Mouse (Mus musculus) myocyte (in vitro differentiated cells): ENCODE measurements at regions not wholly inside any gene's neighbourhood (a gene's known extent, or its start where the extent isn't known, plus 50 kb on each side); places are given as distances from the start of the nearest gene placed in this dataset.
A peak's percentile ranks its signal among the peaks of the same experiment; 100 is the strongest.

Source experiments
- H3K27me3 ChIP-seq: one replicate; pipeline ENCODE4 v1.6.1; 2011; ENCODE audit not compliant: control insufficient read depth, insufficient read depth, insufficient read length
- H3K36me3 ChIP-seq: one replicate; pipeline ENCODE4 v1.6.1; 2011; ENCODE audit not compliant: control insufficient read depth, insufficient read depth
- H3K4me2 ChIP-seq: one replicate; pipeline ENCODE4 v1.6.1; 2011; ENCODE audit warnings: low read depth, control low read depth
- H3K4me3 ChIP-seq: one replicate; pipeline ENCODE4 v1.5.1; 2011; ENCODE audit warnings: mild to moderate bottlenecking, control low read depth, moderate library complexity
- H3K79me2 ChIP-seq: one replicate; pipeline ENCODE4 v1.6.1; 2011; ENCODE audit not compliant: control insufficient read depth, insufficient read depth
- H3ac ChIP-seq: one replicate; pipeline ENCODE4 v1.6.1; 2011; ENCODE audit not compliant: control insufficient read depth, insufficient read length
- CEBPB ChIP-seq: IDR thresholded peaks from 2 replicates; pipeline ENCODE4 v1.6.1; 2011; ENCODE audit warnings: mild to moderate bottlenecking, moderate library complexity; ENCODE audit not compliant: poor library complexity, insufficient read depth, severe bottlenecking
- E2F4 ChIP-seq: IDR thresholded peaks from one replicate; pipeline ENCODE4 v1.6.1; 2011; ENCODE audit warnings: mild to moderate bottlenecking, control low read depth, moderate library complexity; ENCODE audit not compliant: insufficient read depth
- MAX ChIP-seq: IDR thresholded peaks from one replicate; pipeline ENCODE4 v1.6.1; 2011; ENCODE audit warnings: low read depth, mild to moderate bottlenecking, control low read depth
- MYOD1 ChIP-seq, 3 experiments: IDR thresholded peaks; one replicate each; pipeline ENCODE4 v1.6.1; 2011; ENCODE audit warnings: control low read depth in 2 of 3, low read depth in 2 of 3, mild to moderate bottlenecking in 2 of 3, moderate library complexity in 1 of 3; ENCODE audit not compliant: insufficient read length in 2 of 3, control insufficient read depth in 1 of 3
- MYOG ChIP-seq, 3 experiments: IDR thresholded peaks; one replicate each; pipeline ENCODE4 v1.6.1; 2011; ENCODE audit warnings: control low read depth in 2 of 3, low read depth in 2 of 3, mild to moderate bottlenecking in 2 of 3; ENCODE audit not compliant: insufficient read length in 2 of 3, control insufficient read depth in 1 of 3, insufficient read depth in 1 of 3
- POLR2A ChIP-seq: IDR thresholded peaks from one replicate; pipeline ENCODE4 v1.6.1; 2011; ENCODE audit warnings: low read depth, mild to moderate bottlenecking, control low read depth, moderate library complexity; ENCODE audit not compliant: insufficient read length
- POLR2AphosphoS2 ChIP-seq: IDR thresholded peaks from one replicate; pipeline ENCODE4 v1.6.1; 2011; ENCODE audit warnings: low read depth, control low read depth; ENCODE audit not compliant: insufficient read length
- REST ChIP-seq: IDR thresholded peaks from one replicate; pipeline ENCODE4 v1.6.1; 2011; ENCODE audit warnings: mild to moderate bottlenecking, control low read depth, moderate library complexity; ENCODE audit not compliant: insufficient read depth, insufficient read length
- SRF ChIP-seq: IDR thresholded peaks from one replicate; pipeline ENCODE4 v1.6.1; 2011; ENCODE audit warnings: low read depth; ENCODE audit not compliant: control insufficient read depth, insufficient read length
- TCF12 ChIP-seq: IDR thresholded peaks from one replicate; pipeline ENCODE4 v1.6.1; 2011; ENCODE audit warnings: mild to moderate bottlenecking, control low read depth; ENCODE audit not compliant: poor library complexity, insufficient read depth, severe bottlenecking
- TCF3 ChIP-seq: IDR thresholded peaks from one replicate; pipeline ENCODE4 v1.6.1; 2011; ENCODE audit warnings: low read depth, control low read depth; ENCODE audit not compliant: insufficient read length
- USF1 ChIP-seq: IDR thresholded peaks from one replicate; pipeline ENCODE4 v1.6.1; 2011; ENCODE audit warnings: low read depth, mild to moderate bottlenecking, control low read depth, moderate library complexity

DNA sequence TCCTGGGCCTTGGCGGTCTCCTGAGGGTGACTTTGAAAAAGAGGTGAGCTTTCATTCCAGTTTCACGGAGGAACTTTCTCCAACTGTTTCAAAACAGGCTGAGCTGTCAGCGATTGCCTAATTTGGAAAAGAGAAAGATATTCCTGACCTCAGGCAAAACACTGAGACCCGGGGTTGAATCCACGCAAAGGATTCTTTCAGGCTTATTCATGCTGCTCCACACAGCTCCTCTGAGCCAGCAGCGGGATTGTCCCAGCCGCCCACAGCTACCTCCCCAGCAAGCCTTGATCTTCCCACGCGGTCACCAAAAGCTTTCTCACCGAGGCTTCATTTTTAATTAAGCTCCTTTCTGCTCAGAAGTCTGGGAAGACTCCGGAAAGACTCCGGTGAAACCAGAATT is 178.0 kb upstream of the Smlr1 start:
- H3K4me3 ChIP-seq: no peak overlapping the region
- H3K36me3 ChIP-seq: no peaks in the 10 kb centered on the region
- peak; percentile 79 for TF ChIP-seq SRF
- no peak for TF ChIP-seq E2F4

DNA sequence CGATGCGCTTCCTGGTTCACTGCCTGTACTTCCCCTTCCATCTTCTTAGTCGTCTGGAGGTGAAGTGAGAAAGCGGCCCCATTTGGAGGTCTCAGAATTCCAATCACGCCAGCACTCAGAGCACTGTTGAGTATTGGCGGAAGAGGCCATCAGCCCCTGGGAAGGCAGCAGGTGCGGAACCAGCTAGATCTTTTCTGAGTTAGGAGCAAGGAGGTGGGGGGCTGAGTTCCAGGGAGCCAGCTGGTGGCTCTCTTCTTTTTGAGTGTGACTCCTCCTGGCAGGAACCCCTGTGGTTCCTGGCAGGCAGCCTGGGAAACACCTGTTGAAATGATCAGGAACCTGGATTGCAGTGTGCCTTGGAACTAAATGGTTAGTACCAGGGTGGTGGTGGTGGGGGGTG is 171.9 kb upstream of the Smlr1 start:
- Histone ChIP-seq H3K4me3 (no peak overlapping the region), H3K4me2 (no peak overlapping the region), H3K79me2 (no peaks in the 10 kb centered on the region), H3K36me3 (no peaks in the 10 kb centered on the region), H3K27me3 (no peaks in the 10 kb centered on the region), H3ac (no peak overlapping the region)
- TF ChIP-seq MYOD1 (IDR thresholded peaks at IDR 0.05; ENCODE audit: control insufficient read depth in 1 of 3, insufficient read length in 2 of 3, low read depth in 2 of 3) (peak in 2 of 3 experiments; percentile 47 to 74), TCF12 (no peak), MYOG (IDR thresholded peaks at IDR 0.05; ENCODE audit: control insufficient read depth in 1 of 3, insufficient read depth in 1 of 3, insufficient read length in 2 of 3, low read depth in 2 of 3) (peak in 1 of 3 experiments; percentile 58)

More for the DNA sequence above, 178.0 kb upstream of the Smlr1 start:
- no peak overlapping the region for H3ac ChIP-seq
- peak overlapping the region; percentile 62 for H3K4me2 ChIP-seq
- no peaks in the 10 kb centered on the region for H3K27me3 ChIP-seq
- H3K79me2 ChIP-seq: no peaks in the 10 kb centered on the region

DNA sequence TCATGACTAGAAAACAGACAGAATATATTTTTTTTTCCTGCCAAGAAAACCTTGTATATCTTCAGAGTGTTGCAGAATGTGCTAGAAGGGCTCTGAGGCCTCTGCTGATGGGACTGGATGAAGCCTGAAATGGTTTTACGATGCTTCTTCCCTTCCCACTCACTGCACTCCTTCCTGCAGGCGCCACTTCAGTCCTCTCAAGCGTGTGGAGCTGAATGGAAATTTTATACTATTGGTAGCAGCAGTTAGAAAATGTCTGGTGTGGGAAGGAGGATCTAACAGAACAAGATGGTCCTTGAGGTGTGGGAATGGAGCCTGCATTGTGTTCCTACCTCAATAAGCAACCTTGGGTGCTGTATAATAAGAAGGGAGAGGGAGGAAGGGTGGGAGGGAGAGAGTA is 166.1 kb upstream of the Smlr1 start:
- H3K4me3 ChIP-seq: no peak overlapping the region
- TF ChIP-seq CEBPB: no peak
- TF ChIP-seq USF1: no peak
- no peak for TF ChIP-seq TCF12
- no peak for TF ChIP-seq REST
- no peak for TF ChIP-seq MYOG (IDR thresholded peaks at IDR 0.05; ENCODE audit: control insufficient read depth in 1 of 3, insufficient read depth in 1 of 3, insufficient read length in 2 of 3, low read depth in 2 of 3)
- no peak for TF ChIP-seq MYOD1 (IDR thresholded peaks at IDR 0.05; ENCODE audit: control insufficient read depth in 1 of 3, insufficient read length in 2 of 3, low read depth in 2 of 3)
- TF ChIP-seq E2F4: no peak
- no peak for TF ChIP-seq SRF
- TF ChIP-seq POLR2AphosphoS2: no peak
- no peak for TF ChIP-seq TCF3
- TF ChIP-seq MAX: no peak
- TF ChIP-seq POLR2A: no peak
- no peaks in the 10 kb centered on the region for H3K79me2 ChIP-seq
- H3K36me3 ChIP-seq: no peaks in the 10 kb centered on the region
- no peak overlapping the region for H3ac ChIP-seq
- H3K27me3 ChIP-seq: no peaks in the 10 kb centered on the region
- H3K4me2 ChIP-seq: no peak overlapping the region

DNA sequence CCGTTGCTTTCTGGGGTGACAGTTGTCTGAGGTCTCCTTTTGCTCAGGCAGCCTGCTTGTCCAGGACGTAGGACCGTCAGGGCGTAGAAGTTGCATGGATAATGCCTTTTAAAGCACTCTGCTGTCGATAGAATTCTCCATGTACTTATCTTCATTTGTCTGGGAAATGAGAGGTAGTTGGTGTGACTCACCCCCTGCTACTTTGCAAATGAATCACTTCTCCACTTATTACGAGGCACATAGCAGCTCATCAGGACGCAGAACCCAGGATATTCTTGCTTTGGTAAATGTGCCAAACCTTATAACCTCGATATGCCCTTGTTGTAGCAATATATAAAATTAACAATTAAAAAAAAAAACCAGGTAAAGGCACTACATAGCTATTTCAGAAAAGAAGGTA is 159.7 kb upstream of the Smlr1 start:
- no peak overlapping the region for H3K4me3 ChIP-seq
- H3K36me3 ChIP-seq: no peaks in the 10 kb centered on the region
- H3K79me2 ChIP-seq: no peaks in the 10 kb centered on the region
- TF ChIP-seq MYOD1 (IDR thresholded peaks at IDR 0.05; ENCODE audit: control insufficient read depth in 1 of 3, insufficient read length in 2 of 3, low read depth in 2 of 3) (no peak), TCF12 (no peak), SRF (no peak), POLR2AphosphoS2 (no peak), REST (no peak), CEBPB (no peak), USF1 (no peak), POLR2A (no peak), TCF3 (no peak), E2F4 (no peak), MAX (no peak), MYOG (IDR thresholded peaks at IDR 0.05; ENCODE audit: control insufficient read depth in 1 of 3, insufficient read depth in 1 of 3, insufficient read length in 2 of 3, low read depth in 2 of 3) (no peak)
- no peak overlapping the region for H3ac ChIP-seq
- no peaks in the 10 kb centered on the region for H3K27me3 ChIP-seq
- peak overlapping the region; percentile 42 for H3K4me2 ChIP-seq

DNA sequence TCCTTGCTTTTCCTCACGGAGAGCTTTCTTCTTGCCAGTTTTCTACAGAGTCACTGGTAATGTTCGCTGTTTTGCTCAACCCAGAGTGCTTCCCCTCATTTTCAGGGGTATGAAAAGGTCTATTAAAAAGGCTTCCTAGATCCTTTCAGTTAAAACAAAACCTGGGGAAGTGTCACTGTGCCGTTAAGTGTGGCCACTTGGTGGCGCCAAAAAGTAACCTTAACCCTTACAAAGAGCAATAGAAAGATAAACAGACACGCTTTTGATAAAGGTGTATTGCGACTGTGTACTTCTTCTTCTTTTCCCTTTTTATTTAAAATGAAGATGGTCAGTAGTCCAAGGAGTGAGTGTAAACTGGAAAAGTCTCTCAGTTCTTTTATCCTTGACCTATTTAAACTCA is 145.2 kb upstream of the Smlr1 start:
- Histone ChIP-seq H3K27me3 (no peaks in the 10 kb centered on the region), H3K4me2 (no peak overlapping the region), H3K36me3 (no peaks in the 10 kb centered on the region), H3K4me3 (no peak overlapping the region), H3K79me2 (no peaks in the 10 kb centered on the region), H3ac (no peak overlapping the region)
- no peak for TF ChIP-seq MYOG (IDR thresholded peaks at IDR 0.05; ENCODE audit: control insufficient read depth in 1 of 3, insufficient read depth in 1 of 3, insufficient read length in 2 of 3, low read depth in 2 of 3)
- no peak for TF ChIP-seq TCF3
- no peak for TF ChIP-seq POLR2AphosphoS2
- TF ChIP-seq E2F4: no peak
- no peak for TF ChIP-seq CEBPB
- no peak for TF ChIP-seq SRF
- TF ChIP-seq TCF12: no peak
- TF ChIP-seq POLR2A: no peak
- no peak for TF ChIP-seq REST
- no peak for TF ChIP-seq MYOD1 (IDR thresholded peaks at IDR 0.05; ENCODE audit: control insufficient read depth in 1 of 3, insufficient read length in 2 of 3, low read depth in 2 of 3)
- no peak for TF ChIP-seq USF1
- TF ChIP-seq MAX: no peak
